Mouse (Mus musculus): ENCODE results near the gene Tas2r138. TPM values are rescaled to one million over a fixed set of nuclear protein-coding genes. Genes with fewer than 3 reads are reported as not detected.

Tas2r138 gene
- polyA plus RNA-seq, 2 experiments: not detected

- H3K4me2 ChIP-seq (ENCODE audit: low read depth): no peak overlapping the region
- H3K36me3 ChIP-seq (replicated peaks; ENCODE audit: control insufficient read depth, insufficient read depth, low read depth): no peaks in the 10 kb centered on the region
- DNase-seq (ENCODE audit: low read depth in 3 of 3, low spot score in 3 of 3): no peak
- H3K4me1 ChIP-seq (replicated peaks; ENCODE audit: control insufficient read depth in 2 of 2, insufficient read depth in 2 of 2, low read length in 1 of 2): no peaks in the 10 kb centered on the region
- H3K4me3 ChIP-seq (ENCODE audit: insufficient read depth in 1 of 2, low read depth in 2 of 2, low read length in 2 of 2): no peak overlapping the region
- WGBS (ENCODE audit: insufficient replicate concordance): 82% methylated on average over 5 of the region's 5 CpGs
- H3K9me3 ChIP-seq (ENCODE audit: control insufficient read depth, low read length): no peaks in the 10 kb centered on the region
- no peaks in the 10 kb centered on the region for H3K27me3 ChIP-seq (ENCODE audit: control insufficient read depth, insufficient read depth, low read length)
- ATAC-seq (ENCODE audit: insufficient read depth): no peak
- H3K9ac ChIP-seq (replicated peaks): no peak overlapping the region
- no peak for TF ChIP-seq CTCF (IDR thresholded peaks at IDR 0.05; ENCODE audit: low read depth)
- no peak for TF ChIP-seq EP300 (IDR thresholded peaks at IDR 0.05; ENCODE audit: low read depth)
- no peak overlapping the region for H3K27ac ChIP-seq
Observed at GRCm38 (mm10) chr6:40637755-40638154, 24.6 kb upstream of the Tas2r138 start.

- no peaks in the 10 kb centered on the region for H3K9me3 ChIP-seq (ENCODE audit: control insufficient read depth, low read length)
- no peak for ATAC-seq (ENCODE audit: insufficient read depth)
- 57% methylated on average over 6 of the region's 6 CpGs for whole genome bisulfite sequencing (ENCODE audit: insufficient replicate concordance)
- no peak overlapping the region for H3K4me2 ChIP-seq (ENCODE audit: low read depth)
- DNase-seq (ENCODE audit: low read depth in 3 of 3, low spot score in 3 of 3): no peak
- no peak for TF ChIP-seq EP300 (IDR thresholded peaks at IDR 0.05; ENCODE audit: low read depth)
- TF ChIP-seq CTCF (IDR thresholded peaks at IDR 0.05; ENCODE audit: low read depth): no peak
- no peak overlapping the region for H3K27ac ChIP-seq
- H3K4me3 ChIP-seq (ENCODE audit: insufficient read depth in 1 of 2, low read depth in 2 of 2, low read length in 2 of 2): no peak overlapping the region
- no peaks in the 10 kb centered on the region for H3K4me1 ChIP-seq (replicated peaks; ENCODE audit: control insufficient read depth in 2 of 2, insufficient read depth in 2 of 2, low read length in 1 of 2)
- no peak overlapping the region for H3K9ac ChIP-seq (replicated peaks)
- no peaks in the 10 kb centered on the region for H3K27me3 ChIP-seq (ENCODE audit: control insufficient read depth, insufficient read depth, low read length)
- H3K36me3 ChIP-seq (replicated peaks; ENCODE audit: control insufficient read depth, insufficient read depth, low read depth): no peaks in the 10 kb centered on the region
Observed at GRCm38 (mm10) chr6:40635559-40635958, 22.4 kb upstream of the Tas2r138 start.

- Histone ChIP-seq H3K27ac (no peak overlapping the region), H3K9me3 (ENCODE audit: control insufficient read depth, low read length) (no peaks in the 10 kb centered on the region), H3K4me3 (ENCODE audit: insufficient read depth in 1 of 2, low read depth in 2 of 2, low read length in 2 of 2) (no peak overlapping the region), H3K4me2 (ENCODE audit: low read depth) (no peak overlapping the region), H3K27me3 (ENCODE audit: control insufficient read depth, insufficient read depth, low read length) (no peaks in the 10 kb centered on the region), H3K9ac (replicated peaks) (no peak overlapping the region), H3K4me1 (replicated peaks; ENCODE audit: control insufficient read depth in 2 of 2, insufficient read depth in 2 of 2, low read length in 1 of 2) (no peaks in the 10 kb centered on the region), H3K36me3 (replicated peaks; ENCODE audit: control insufficient read depth, insufficient read depth, low read depth) (no peaks in the 10 kb centered on the region)
- no peak for TF ChIP-seq CTCF (IDR thresholded peaks at IDR 0.05; ENCODE audit: low read depth)
- no peak for TF ChIP-seq EP300 (IDR thresholded peaks at IDR 0.05; ENCODE audit: low read depth)
- ATAC-seq (ENCODE audit: insufficient read depth) (no peak), DNase-seq (ENCODE audit: low read depth in 3 of 3, low spot score in 3 of 3) (no peak)
- WGBS (ENCODE audit: insufficient replicate concordance): 59% methylated on average over 1 of the region's 1 CpGs
Observed at GRCm38 (mm10) chr6:40634640-40635071, 21.5 kb upstream of the Tas2r138 start.

GRCm38 (mm10) chr6:40628406-40629000, 15.4 kb upstream of the Tas2r138 start, which contains the start of gene Mgam:
Gene Mgam, plus strand, starts transcription at chr6:40628831.
- Histone ChIP-seq H3K4me1 (replicated peaks; ENCODE audit: control insufficient read depth in 2 of 2, insufficient read depth in 2 of 2, low read length in 1 of 2) (no peaks in the 10 kb centered on the region), H3K27ac (no peak within 1 kb of the TSS), H3K9ac (replicated peaks) (no peak within 1 kb of the TSS), H3K9me3 (ENCODE audit: control insufficient read depth, low read length) (no peaks in the 10 kb centered on the region), H3K4me2 (ENCODE audit: low read depth) (no peak within 1 kb of the TSS), H3K36me3 (replicated peaks; ENCODE audit: control insufficient read depth, insufficient read depth, low read depth) (no peaks in the 10 kb centered on the region), H3K4me3 (ENCODE audit: insufficient read depth in 1 of 2, low read depth in 2 of 2, low read length in 2 of 2) (no peak within 1 kb of the TSS), H3K27me3 (ENCODE audit: control insufficient read depth, insufficient read depth, low read length) (no peaks in the 10 kb centered on the region)
- no peak for DNase-seq (ENCODE audit: low read depth in 3 of 3, low spot score in 3 of 3)
- TF ChIP-seq CTCF (IDR thresholded peaks at IDR 0.05; ENCODE audit: low read depth) (no peak), EP300 (IDR thresholded peaks at IDR 0.05; ENCODE audit: low read depth) (no peak)
- no peak for ATAC-seq (ENCODE audit: insufficient read depth)
- WGBS (ENCODE audit: insufficient replicate concordance): 51% methylated on average over 8 of the region's 8 CpGs

GRCm38 (mm10) chr6:40626111-40626510, 13.0 kb upstream of the Tas2r138 start:
- ATAC-seq (ENCODE audit: insufficient read depth): no peak
- 24% methylated on average over 1 of the region's 1 CpGs for WGBS (ENCODE audit: insufficient replicate concordance)
- TF ChIP-seq CTCF (IDR thresholded peaks at IDR 0.05; ENCODE audit: low read depth) (no peak), EP300 (IDR thresholded peaks at IDR 0.05; ENCODE audit: low read depth) (no peak)

More at GRCm38 (mm10) chr6:40626111-40626510, 13.0 kb upstream of the Tas2r138 start:
- no peak for DNase-seq (ENCODE audit: low read depth in 3 of 3, low spot score in 3 of 3)
- Histone ChIP-seq H3K27me3 (ENCODE audit: control insufficient read depth, insufficient read depth, low read length) (no peaks in the 10 kb centered on the region), H3K27ac (no peak overlapping the region), H3K4me2 (ENCODE audit: low read depth) (no peak overlapping the region), H3K4me1 (replicated peaks; ENCODE audit: control insufficient read depth in 2 of 2, insufficient read depth in 2 of 2, low read length in 1 of 2) (no peaks in the 10 kb centered on the region), H3K36me3 (replicated peaks; ENCODE audit: control insufficient read depth, insufficient read depth, low read depth) (no peaks in the 10 kb centered on the region), H3K9me3 (ENCODE audit: control insufficient read depth, low read length) (no peaks in the 10 kb centered on the region), H3K4me3 (ENCODE audit: insufficient read depth in 1 of 2, low read depth in 2 of 2, low read length in 2 of 2) (no peak overlapping the region), H3K9ac (replicated peaks) (no peak overlapping the region)

All from liver, embryonic 14.5 days (tissue).